Mouse (Mus musculus): ENCODE measurements around the gene Nrxn3. TPM values are rescaled to one million over a fixed set of nuclear protein-coding genes. Genes with fewer than 3 reads are reported as not detected.

Gene Nrxn3
- polyA plus RNA-seq, 1 experiment from 2014 or later, result 102 TPM

- ATAC-seq (ENCODE audit: low FRiP score, low TSS enrichment), result no peak
- H3K4me3 ChIP-seq (replicated peaks; ENCODE audit: low read depth, low read length), result no peak overlapping the region
- H3K27me3 ChIP-seq (ENCODE audit: control insufficient read depth, insufficient read depth, low read length), result no peaks in the 10 kb centered on the region
- 72% methylated on average over 2 of the region's 2 CpGs for WGBS
- no peak for DNase-seq
- H3K9me3 ChIP-seq (ENCODE audit: control insufficient read depth, low read length), result no peaks in the 10 kb centered on the region
- H3K27ac ChIP-seq (replicated peaks; ENCODE audit: low read depth, low read length), result no peak overlapping the region
- H3K4me1 ChIP-seq (ENCODE audit: control insufficient read depth, insufficient read depth, low read length), result no peaks in the 10 kb centered on the region
- no peak overlapping the region for H3K4me2 ChIP-seq (ENCODE audit: low read length)
- H3K36me3 ChIP-seq (ENCODE audit: control insufficient read depth, insufficient read depth, low read length), result no peaks in the 10 kb centered on the region
- no peak overlapping the region for H3K9ac ChIP-seq (replicated peaks; ENCODE audit: low read length)
Observed at GRCm38 (mm10) chr12:88916752-88917151, 194.1 kb downstream of the Nrxn3 start.

- DNase-seq, result no peak
- Histone ChIP-seq H3K4me2 (ENCODE audit: low read length) (no peak overlapping the region), H3K9me3 (ENCODE audit: control insufficient read depth, low read length) (no peaks in the 10 kb centered on the region), H3K27ac (replicated peaks; ENCODE audit: low read depth, low read length) (no peak overlapping the region), H3K4me1 (ENCODE audit: control insufficient read depth, insufficient read depth, low read length) (no peaks in the 10 kb centered on the region), H3K4me3 (replicated peaks; ENCODE audit: low read depth, low read length) (no peak overlapping the region), H3K36me3 (ENCODE audit: control insufficient read depth, insufficient read depth, low read length) (no peaks in the 10 kb centered on the region), H3K27me3 (ENCODE audit: control insufficient read depth, insufficient read depth, low read length) (no peaks in the 10 kb centered on the region), H3K9ac (replicated peaks; ENCODE audit: low read length) (no peak overlapping the region)
- WGBS, result 65% methylated on average over 3 of the region's 3 CpGs
- ATAC-seq (ENCODE audit: low FRiP score, low TSS enrichment), result no peak
Observed at GRCm38 (mm10) chr12:88924896-88925295, 202.2 kb downstream of the Nrxn3 start.

- no peak for DNase-seq
- ATAC-seq (ENCODE audit: low FRiP score, low TSS enrichment), result no peak
- no peak overlapping the region for H3K4me2 ChIP-seq (ENCODE audit: low read length)
- H3K9me3 ChIP-seq (ENCODE audit: control insufficient read depth, low read length), result no peaks in the 10 kb centered on the region
- 77% methylated on average over 4 of the region's 4 CpGs for WGBS
- H3K36me3 ChIP-seq (ENCODE audit: control insufficient read depth, insufficient read depth, low read length), result no peaks in the 10 kb centered on the region
- H3K4me3 ChIP-seq (replicated peaks; ENCODE audit: low read depth, low read length), result no peak overlapping the region
- H3K27me3 ChIP-seq (ENCODE audit: control insufficient read depth, insufficient read depth, low read length), result no peaks in the 10 kb centered on the region
- no peaks in the 10 kb centered on the region for H3K4me1 ChIP-seq (ENCODE audit: control insufficient read depth, insufficient read depth, low read length)
- no peak overlapping the region for H3K27ac ChIP-seq (replicated peaks; ENCODE audit: low read depth, low read length)
- H3K9ac ChIP-seq (replicated peaks; ENCODE audit: low read length), result no peak overlapping the region
Observed at GRCm38 (mm10) chr12:88926306-88926705, 203.6 kb downstream of the Nrxn3 start.

GRCm38 (mm10) chr12:88931713-88932112 is 209.0 kb downstream of the Nrxn3 start:
- WGBS, result 72% methylated on average over 4 of the region's 4 CpGs
- no peak for ATAC-seq (ENCODE audit: low FRiP score, low TSS enrichment)

GRCm38 (mm10) chr12:88939679-88940078 is 217.0 kb downstream of the Nrxn3 start:
- WGBS, result 67% methylated on average over 2 of the region's 2 CpGs
- no peaks in the 10 kb centered on the region for H3K4me1 ChIP-seq (ENCODE audit: control insufficient read depth, insufficient read depth, low read length)
- no peaks in the 10 kb centered on the region for H3K9me3 ChIP-seq (ENCODE audit: control insufficient read depth, low read length)
- no peak overlapping the region for H3K9ac ChIP-seq (replicated peaks; ENCODE audit: low read length)
- no peaks in the 10 kb centered on the region for H3K27me3 ChIP-seq (ENCODE audit: control insufficient read depth, insufficient read depth, low read length)
- DNase-seq, result no peak
- no peaks in the 10 kb centered on the region for H3K36me3 ChIP-seq (ENCODE audit: control insufficient read depth, insufficient read depth, low read length)
- no peak for ATAC-seq (ENCODE audit: low FRiP score, low TSS enrichment)
- H3K4me3 ChIP-seq (replicated peaks; ENCODE audit: low read depth, low read length), result no peak overlapping the region
- H3K4me2 ChIP-seq (ENCODE audit: low read length), result no peak overlapping the region
- H3K27ac ChIP-seq (replicated peaks; ENCODE audit: low read depth, low read length), result no peak overlapping the region

More at GRCm38 (mm10) chr12:88931713-88932112, 209.0 kb downstream of the Nrxn3 start:
- Histone ChIP-seq H3K9ac (replicated peaks; ENCODE audit: low read length) (no peak overlapping the region), H3K4me1 (ENCODE audit: control insufficient read depth, insufficient read depth, low read length) (no peaks in the 10 kb centered on the region), H3K27ac (replicated peaks; ENCODE audit: low read depth, low read length) (no peak overlapping the region), H3K4me3 (replicated peaks; ENCODE audit: low read depth, low read length) (no peak overlapping the region), H3K27me3 (ENCODE audit: control insufficient read depth, insufficient read depth, low read length) (no peaks in the 10 kb centered on the region), H3K36me3 (ENCODE audit: control insufficient read depth, insufficient read depth, low read length) (no peaks in the 10 kb centered on the region), H3K4me2 (ENCODE audit: low read length) (no peak overlapping the region), H3K9me3 (ENCODE audit: control insufficient read depth, low read length) (no peaks in the 10 kb centered on the region)
- no peak for DNase-seq

- no peak for DNase-seq
- ATAC-seq (ENCODE audit: low FRiP score, low TSS enrichment), result no peak
- Histone ChIP-seq H3K27me3 (ENCODE audit: control insufficient read depth, insufficient read depth, low read length) (no peaks in the 10 kb centered on the region), H3K36me3 (ENCODE audit: control insufficient read depth, insufficient read depth, low read length) (no peaks in the 10 kb centered on the region), H3K27ac (replicated peaks; ENCODE audit: low read depth, low read length) (no peak overlapping the region), H3K9ac (replicated peaks; ENCODE audit: low read length) (no peak overlapping the region), H3K4me3 (replicated peaks; ENCODE audit: low read depth, low read length) (no peak overlapping the region), H3K4me1 (ENCODE audit: control insufficient read depth, insufficient read depth, low read length) (no peaks in the 10 kb centered on the region), H3K4me2 (ENCODE audit: low read length) (no peak overlapping the region), H3K9me3 (ENCODE audit: control insufficient read depth, low read length) (no peaks in the 10 kb centered on the region)
- 50% methylated on average over 3 of the region's 3 CpGs for WGBS
Observed at GRCm38 (mm10) chr12:88944967-88945366, 222.3 kb downstream of the Nrxn3 start.

GRCm38 (mm10) chr12:88949870-88950269 is 227.2 kb downstream of the Nrxn3 start:
- no peak for ATAC-seq (ENCODE audit: low FRiP score, low TSS enrichment)
- H3K4me3 ChIP-seq (replicated peaks; ENCODE audit: low read depth, low read length), result no peak overlapping the region
- no peak for DNase-seq
- H3K9ac ChIP-seq (replicated peaks; ENCODE audit: low read length), result no peak overlapping the region
- H3K4me2 ChIP-seq (ENCODE audit: low read length), result no peak overlapping the region
- no peaks in the 10 kb centered on the region for H3K36me3 ChIP-seq (ENCODE audit: control insufficient read depth, insufficient read depth, low read length)
- no peaks in the 10 kb centered on the region for H3K9me3 ChIP-seq (ENCODE audit: control insufficient read depth, low read length)
- H3K27ac ChIP-seq (replicated peaks; ENCODE audit: low read depth, low read length), result no peak overlapping the region
- no peaks in the 10 kb centered on the region for H3K27me3 ChIP-seq (ENCODE audit: control insufficient read depth, insufficient read depth, low read length)
- H3K4me1 ChIP-seq (ENCODE audit: control insufficient read depth, insufficient read depth, low read length), result no peaks in the 10 kb centered on the region
- WGBS, result 91% methylated on average over 2 of the region's 2 CpGs

GRCm38 (mm10) chr12:88952937-88953600 is 230.4 kb downstream of the Nrxn3 start:
- DNase-seq (no peak), ATAC-seq (ENCODE audit: low FRiP score, low TSS enrichment) (no peak)
- H3K9ac ChIP-seq (replicated peaks; ENCODE audit: low read length), result no peak overlapping the region
- no peaks in the 10 kb centered on the region for H3K36me3 ChIP-seq (ENCODE audit: control insufficient read depth, insufficient read depth, low read length)
- no peak overlapping the region for H3K4me3 ChIP-seq (replicated peaks; ENCODE audit: low read depth, low read length)
- WGBS, result 72% methylated on average over 7 of the region's 7 CpGs
- no peaks in the 10 kb centered on the region for H3K9me3 ChIP-seq (ENCODE audit: control insufficient read depth, low read length)
- no peak overlapping the region for H3K4me2 ChIP-seq (ENCODE audit: low read length)
- H3K27ac ChIP-seq (replicated peaks; ENCODE audit: low read depth, low read length), result no peak overlapping the region
- H3K4me1 ChIP-seq (ENCODE audit: control insufficient read depth, insufficient read depth, low read length), result no peaks in the 10 kb centered on the region
- no peaks in the 10 kb centered on the region for H3K27me3 ChIP-seq (ENCODE audit: control insufficient read depth, insufficient read depth, low read length)

GRCm38 (mm10) chr12:88953801-88954200 is 231.1 kb downstream of the Nrxn3 start:
- no peak overlapping the region for H3K4me3 ChIP-seq (replicated peaks; ENCODE audit: low read depth, low read length)
- no peaks in the 10 kb centered on the region for H3K4me1 ChIP-seq (ENCODE audit: control insufficient read depth, insufficient read depth, low read length)
- DNase-seq (no peak), ATAC-seq (ENCODE audit: low FRiP score, low TSS enrichment) (no peak)
- 55% methylated on average over 4 of the region's 4 CpGs for WGBS
- no peak overlapping the region for H3K9ac ChIP-seq (replicated peaks; ENCODE audit: low read length)
- H3K27me3 ChIP-seq (ENCODE audit: control insufficient read depth, insufficient read depth, low read length), result no peaks in the 10 kb centered on the region
- H3K4me2 ChIP-seq (ENCODE audit: low read length), result no peak overlapping the region
- H3K27ac ChIP-seq (replicated peaks; ENCODE audit: low read depth, low read length), result no peak overlapping the region
- no peaks in the 10 kb centered on the region for H3K9me3 ChIP-seq (ENCODE audit: control insufficient read depth, low read length)
- H3K36me3 ChIP-seq (ENCODE audit: control insufficient read depth, insufficient read depth, low read length), result no peaks in the 10 kb centered on the region

All from midbrain, embryonic 14.5 days (tissue).